Mouse (Mus musculus): ENCODE measurements around the gene Jchain. TPM values are rescaled to one million over a fixed set of nuclear protein-coding genes. Genes with fewer than 3 reads are reported as not detected.
A peak's percentile ranks its signal among the peaks of the same experiment; 100 is the strongest.

The Jchain gene
- total RNA-seq, 2 experiments from 2014 or later: 0.59 to 0.64 TPM

- DNase-seq (ENCODE audit: low spot score): peak; percentile 10
Measured at GRCm38 (mm10) chr5:88530908-88531307, 3.2 kb upstream of the Jchain start.

- DNase-seq (ENCODE audit: low spot score): peak; percentile 20
Measured at GRCm38 (mm10) chr5:88519232-88519631, 8.5 kb downstream of the Jchain start.

DNA sequence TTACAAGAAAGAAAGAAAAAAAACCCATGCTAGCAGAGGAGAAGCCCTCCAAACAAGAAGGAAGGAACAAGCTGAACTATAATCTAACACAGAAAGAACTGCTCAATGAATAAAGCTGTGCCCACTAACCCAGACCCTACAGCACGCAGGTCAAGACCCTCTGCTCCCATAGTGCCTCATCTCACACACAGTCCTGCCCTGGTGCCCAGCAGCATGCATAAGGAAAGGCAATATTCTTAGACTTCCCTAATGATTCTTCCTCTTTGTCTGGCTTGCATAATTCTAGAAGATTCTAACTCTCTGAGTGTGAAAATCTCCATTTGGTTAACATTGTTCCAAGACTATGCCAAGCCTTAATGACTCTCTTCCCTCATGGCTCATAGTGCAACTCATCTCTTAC is 18.7 kb downstream of the Jchain start:
- no peak for DNase-seq (ENCODE audit: low spot score)

DNA sequence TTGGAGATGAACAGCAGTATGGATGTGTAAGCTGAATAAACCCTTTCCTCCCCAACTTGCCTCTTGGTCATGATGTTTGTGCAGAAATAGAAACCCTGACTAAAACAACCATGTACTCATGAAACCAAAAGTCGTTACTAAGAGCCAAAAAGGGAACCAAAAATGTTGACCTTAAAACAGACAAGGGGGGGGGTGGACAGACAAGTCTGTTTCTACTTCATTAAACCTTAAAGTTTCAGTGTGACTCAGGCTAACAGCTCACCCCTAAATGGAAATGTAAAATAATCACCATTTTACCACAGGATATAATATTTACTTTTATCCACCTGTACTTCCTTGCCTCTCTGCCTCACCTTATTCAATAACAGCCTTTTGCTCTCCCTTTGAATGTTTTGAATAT is 19.1 kb downstream of the Jchain start:
- no peak for DNase-seq (ENCODE audit: low spot score)

DNA sequence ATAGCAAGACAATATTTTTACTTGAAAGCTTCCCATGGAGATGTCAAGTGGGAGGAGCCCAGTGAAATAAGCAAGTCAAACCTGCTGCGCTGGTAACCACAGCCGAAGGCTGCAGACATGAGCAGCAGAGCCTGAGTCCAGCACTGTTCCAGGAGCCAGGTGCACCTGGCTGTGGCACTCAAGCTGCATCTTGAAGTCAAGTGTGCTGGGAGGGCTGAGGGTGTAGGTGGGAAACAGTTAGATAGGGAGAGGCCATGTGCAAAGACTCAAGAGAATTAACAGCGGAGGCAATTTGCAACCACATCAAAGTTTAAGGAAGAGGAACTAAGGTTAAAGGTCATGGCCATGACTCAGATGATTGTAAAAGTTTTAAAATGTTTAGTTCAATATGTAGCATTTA is 27.9 kb downstream of the Jchain start:
- no peak for DNase-seq (ENCODE audit: low spot score)

DNA sequence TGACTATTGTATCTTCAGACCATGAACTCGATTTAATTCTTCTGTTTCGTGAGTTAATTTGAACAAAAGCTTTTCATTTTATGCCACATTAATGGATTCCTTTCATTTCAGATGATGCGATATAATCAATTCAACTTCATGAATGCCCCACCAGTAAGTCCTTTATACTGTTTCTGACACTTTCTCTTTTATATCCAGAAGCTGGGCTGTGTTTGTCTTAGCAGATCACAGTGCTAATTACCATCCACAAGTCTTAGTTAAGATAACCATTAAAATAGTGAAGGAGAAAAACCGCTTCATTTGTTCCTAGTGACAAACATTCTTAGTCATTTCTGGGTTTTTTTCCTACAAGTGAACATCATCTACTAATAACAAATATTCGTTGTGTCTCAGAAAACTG is 36.6 kb downstream of the Jchain start:
- DNase-seq (ENCODE audit: low spot score): no peak

DNA sequence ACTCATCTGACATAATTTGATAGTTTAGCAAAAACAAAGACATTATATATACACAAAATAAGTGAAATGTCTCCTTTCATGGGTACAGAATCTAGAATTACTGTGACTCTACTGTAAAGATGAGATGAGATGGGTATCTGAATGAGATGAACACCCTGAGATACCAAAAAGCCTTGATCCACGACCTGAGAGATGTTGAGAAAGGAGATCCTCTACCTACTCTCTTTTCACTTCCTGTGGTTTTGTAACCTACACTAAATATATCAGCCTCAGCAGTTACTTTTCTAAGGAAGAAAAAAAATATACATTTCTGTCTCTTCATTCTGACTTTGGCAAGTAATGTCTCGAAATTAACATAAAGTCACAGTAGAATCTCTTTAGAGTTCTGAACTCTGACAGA is 38.7 kb downstream of the Jchain start:
- DNase-seq (ENCODE audit: low spot score): no peak

DNA sequence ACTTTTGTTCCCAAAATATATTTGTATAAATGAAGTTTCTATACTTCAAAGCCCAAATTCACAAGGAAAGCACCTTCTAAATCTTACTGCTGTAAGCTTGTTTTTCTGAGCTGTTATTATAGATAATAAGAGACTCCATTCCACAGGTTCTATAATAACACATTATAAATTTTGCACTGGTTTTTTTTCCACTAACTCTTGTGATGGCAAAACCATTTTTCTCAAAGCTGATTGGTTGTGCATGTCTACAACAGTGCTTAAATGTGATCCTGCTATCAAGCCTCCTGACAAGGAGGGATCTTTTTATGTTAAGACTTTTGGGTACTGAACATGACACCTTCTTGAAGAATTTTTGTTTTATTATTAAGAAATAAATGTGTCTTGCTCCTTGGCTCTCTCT is 40.0 kb downstream of the Jchain start, which contains the start of gene Enam:
Enam (plus strand) TSS at position 301 of the 400 bp plus-strand sequence.
- no peak for DNase-seq (ENCODE audit: low spot score)

Other genes starting within 250 kb of the Jchain start
- not detected for gene Prol1, start 210.6 kb downstream of the Jchain start, total RNA-seq (2021)
- gene Amtn, start 151.8 kb downstream of the Jchain start, total RNA-seq (2021): not detected
- not detected for gene Ambn, start 71.9 kb downstream of the Jchain start, total RNA-seq (2021)
- gene Enam, start 39.9 kb downstream of the Jchain start, total RNA-seq (2021): not detected
- gene Utp3, start 26.6 kb upstream of the Jchain start, total RNA-seq (2021): 10 to 100 TPM; 25.5 to 26.2 TPM
- gene Rufy3, start 37.1 kb upstream of the Jchain start, total RNA-seq (2021): 1 to 10 TPM; 6.3 to 7.4 TPM
- gene Grsf1, start 148.3 kb upstream of the Jchain start, total RNA-seq (2021): 100 to 1,000 TPM; 142 to 143 TPM
- gene Mob1b, start 193.0 kb upstream of the Jchain start, total RNA-seq (2021): 10 to 100 TPM; 17.7 to 20.3 TPM
- gene Dck, start 237.1 kb upstream of the Jchain start, total RNA-seq (2021): 1 to 10 TPM; 1.3 TPM

All from gastrocnemius, adult 18-20 months (tissue).